Mouse (Mus musculus) stomach, embryonic 14.5 days (tissue): ENCODE results near the gene Slc44a1. TPM values are rescaled to one million over a fixed set of nuclear protein-coding genes. Genes with fewer than 3 reads are reported as not detected.

ENCODE experiments used
- ATAC-seq: fragments of 200-750 bp; cut with Nextera tagmentation; 2 replicates; pipeline ENCODE4 v1.8.0; 2017; ENCODE audit warnings: low read depth, moderate TSS enrichment; ENCODE audit not compliant: insufficient number of reproducible peaks, insufficient read depth, low FRiP score
- H3K27ac ChIP-seq: fragments of 300-500 bp; sonication (generic); 2 replicates; pipeline ENCODE4 v1.5.1; 2014; ENCODE audit warnings: mild to moderate bottlenecking, low read length, moderate library complexity, mixed read lengths
- H3K27me3 ChIP-seq: fragments of 300-500 bp; sonication (generic); 2 replicates; pipeline ENCODE4 v1.6.1; 2014; ENCODE audit warnings: low read length, control low read depth, mixed read lengths; ENCODE audit not compliant: control insufficient read depth, insufficient read depth
- H3K36me3 ChIP-seq: fragments of 300-500 bp; sonication (generic); 2 replicates; pipeline ENCODE4 v1.6.1; 2014; ENCODE audit warnings: mild to moderate bottlenecking, control low read depth, low read length, moderate library complexity, mixed read lengths; ENCODE audit not compliant: control insufficient read depth, insufficient read depth
- H3K4me1 ChIP-seq: fragments of 300-500 bp; sonication (generic); 2 replicates; pipeline ENCODE4 v1.6.1; 2014; ENCODE audit warnings: low read length, control low read depth, mixed read lengths; ENCODE audit not compliant: control insufficient read depth, insufficient read depth
- H3K4me2 ChIP-seq: fragments of 300-500 bp; sonication (generic); replicated peaks from 2 replicates; pipeline ENCODE4 v1.6.1; 2014; ENCODE audit warnings: low read depth, low read length, control low read depth
- H3K4me3 ChIP-seq: fragments of 300-500 bp; sonication (generic); 2 replicates; pipeline ENCODE4 v1.5.1; 2014; ENCODE audit warnings: low read depth, low read length, control low read depth
- H3K9ac ChIP-seq: fragments of 300-500 bp; sonication (generic); replicated peaks from 2 replicates; pipeline ENCODE4 v1.6.1; 2014; ENCODE audit warnings: low read depth, mild to moderate bottlenecking, control low read depth, low read length, moderate library complexity, mixed read lengths
- H3K9me3 ChIP-seq: fragments of 300-500 bp; sonication (generic); 2 replicates; pipeline ENCODE4 v1.6.1; 2016; ENCODE audit warnings: low read depth, low read length, control low read depth; ENCODE audit not compliant: control insufficient read depth
- WGBS: fragments of 180-500 bp; shearing (Covaris S2); extraction: QIAGEN DNeasy Blood & Tissue Kit; methylation state at CpG from one replicate; pipeline ENCODE4 v1.1.7; 2014; 5-methylcytosine and 5-hydroxymethylcytosine counted together
- polyA plus RNA-seq: library from polyadenylated mRNA; unstranded; fragments of >200 nt; fragmentation: Nextera tagmentation; extraction: Ambion mirVana; gene quantifications from 2 replicates; pipeline ENCODE4 v1.2.1, GENCODE M21; 2014

The Slc44a1 gene
- polyA plus RNA-seq, 1 experiment from 2014 or later = 39.4 TPM

DNA sequence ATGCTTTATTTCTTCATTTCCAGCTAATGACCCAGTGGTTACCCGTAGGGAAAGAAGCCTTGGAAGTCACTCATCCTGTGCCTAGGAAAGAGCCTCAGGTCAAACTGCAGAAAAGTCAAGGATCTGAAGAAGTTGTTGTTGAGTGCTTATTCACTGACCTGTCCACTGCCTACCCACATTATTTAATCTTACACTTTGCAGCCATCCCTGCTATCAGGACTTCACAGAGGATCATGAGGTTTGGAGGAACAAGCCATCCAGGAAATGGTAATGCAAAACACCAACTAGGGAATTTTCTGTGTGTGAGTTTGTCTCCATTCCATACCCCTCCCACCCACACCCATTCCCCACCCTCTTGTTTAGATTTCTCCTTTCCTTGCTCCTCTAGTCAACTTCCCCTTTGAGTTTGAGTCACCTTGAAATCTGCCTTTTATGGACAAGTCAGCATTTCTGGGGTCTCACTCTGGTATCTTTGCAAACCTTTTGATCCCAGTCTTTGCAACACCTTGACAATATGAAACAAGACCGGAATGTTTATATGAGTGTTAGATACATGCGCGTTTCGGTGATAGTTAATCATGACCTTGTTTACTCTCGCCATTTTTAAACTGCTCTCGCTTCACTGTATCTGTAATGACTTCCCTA is 1.3 kb upstream of the Slc44a1 start:
- 0 out of 2 replicates have a peak overlapping the region, but pooled peaks have one; percentile 92 for H3K4me3 ChIP-seq
- no peak overlapping the region for H3K27ac ChIP-seq
- 56% methylated on average over 7 of the region's 7 CpGs for WGBS

DNA sequence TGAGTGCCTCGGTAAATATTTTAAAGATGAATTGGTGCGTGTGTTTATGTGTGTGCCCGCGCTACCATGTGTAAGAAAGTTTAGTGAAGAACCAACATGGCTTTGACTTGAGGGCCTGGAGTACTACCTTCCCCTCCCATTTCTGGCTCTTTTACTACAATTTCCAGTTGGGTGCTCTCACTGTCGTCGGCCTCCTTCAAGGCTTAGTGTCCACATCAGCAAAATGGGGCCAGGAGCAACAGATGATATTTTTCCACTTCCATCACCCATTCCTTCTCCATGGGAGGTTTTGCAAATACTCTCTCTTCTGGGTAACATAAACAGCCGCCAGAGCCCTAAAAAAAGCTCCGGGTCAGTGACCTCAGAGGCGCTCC is 590 bp upstream of the Slc44a1 start:
- WGBS = 10% methylated on average over 9 of the region's 9 CpGs
- no peaks in the 10 kb centered on the region for H3K9me3 ChIP-seq
- peak overlapping the region; percentile 92 for H3K4me3 ChIP-seq
- no peak for ATAC-seq
- no peaks in the 10 kb centered on the region for H3K27me3 ChIP-seq
- H3K36me3 ChIP-seq = no peaks in the 10 kb centered on the region
- peak overlapping the region; percentile 83 for H3K9ac ChIP-seq
- peak overlapping the region; percentile 86 for H3K27ac ChIP-seq
- peaks cover 22% of the 10 kb centered on the region for H3K4me1 ChIP-seq
- H3K4me2 ChIP-seq = peak overlapping the region; percentile 97

More for the DNA sequence above, 1.3 kb upstream of the Slc44a1 start:
- H3K36me3 ChIP-seq = no peaks in the 10 kb centered on the region
- no peak for ATAC-seq
- H3K4me2 ChIP-seq = peak overlapping the region; percentile 97; the same call in 1 of the 2 replicates
- no peak overlapping the region for H3K9ac ChIP-seq
- no peaks in the 10 kb centered on the region for H3K9me3 ChIP-seq
- no peaks in the 10 kb centered on the region for H3K27me3 ChIP-seq
- H3K4me1 ChIP-seq = peaks cover 22% of the 10 kb centered on the region

DNA sequence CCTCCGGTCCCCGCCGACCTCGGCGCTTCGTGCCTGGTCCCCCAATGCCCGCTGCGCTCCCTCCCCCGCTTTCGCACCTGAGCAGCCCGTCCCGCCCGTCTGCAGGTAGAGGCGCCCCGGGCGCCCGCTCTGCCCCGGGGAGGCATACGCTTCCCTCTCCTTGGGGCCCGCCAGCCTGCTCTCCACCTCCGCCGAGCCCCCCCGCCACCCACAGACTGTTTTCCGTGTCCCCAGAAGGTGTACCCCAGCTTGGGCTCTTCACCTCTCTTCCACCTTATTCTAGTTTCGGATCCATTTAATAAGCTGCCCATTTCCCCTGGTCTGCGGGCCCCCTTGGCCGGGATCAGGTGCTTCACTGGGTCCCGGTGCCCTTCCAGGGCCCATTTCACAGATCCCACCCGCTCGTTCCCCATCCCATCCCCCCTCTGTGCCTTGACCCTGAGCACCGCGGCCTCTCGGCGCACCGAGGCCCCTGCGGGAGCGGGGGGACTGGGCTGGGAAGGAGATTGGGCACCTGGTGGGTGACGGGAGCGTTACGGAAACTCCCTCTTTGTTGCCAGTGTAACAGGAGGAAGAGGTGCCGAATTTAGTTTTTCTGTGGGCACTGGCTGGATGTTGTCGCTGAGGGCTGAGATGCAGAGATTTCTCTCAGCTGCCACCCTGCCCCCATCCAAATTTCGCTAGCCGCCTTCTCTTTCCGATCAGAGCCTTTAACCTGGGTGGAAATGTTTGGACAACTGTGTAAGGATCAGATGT is 781 bp downstream of the Slc44a1 start:
- Histone ChIP-seq H3K4me3 (peak overlapping the region; percentile 92), H3K4me1 (peaks cover 22% of the 10 kb centered on the region), H3K27me3 (no peaks in the 10 kb centered on the region), H3K27ac (peak overlapping the region; percentile 86), H3K4me2 (peak overlapping the region; percentile 97), H3K9ac (peak overlapping the region; percentile 83), H3K36me3 (no peaks in the 10 kb centered on the region), H3K9me3 (no peaks in the 10 kb centered on the region)
- 0 out of 2 replicates have a peak, but pooled peaks have one; percentile 19 for ATAC-seq
- under 1% methylated on average over 45 of the region's 45 CpGs for WGBS

DNA sequence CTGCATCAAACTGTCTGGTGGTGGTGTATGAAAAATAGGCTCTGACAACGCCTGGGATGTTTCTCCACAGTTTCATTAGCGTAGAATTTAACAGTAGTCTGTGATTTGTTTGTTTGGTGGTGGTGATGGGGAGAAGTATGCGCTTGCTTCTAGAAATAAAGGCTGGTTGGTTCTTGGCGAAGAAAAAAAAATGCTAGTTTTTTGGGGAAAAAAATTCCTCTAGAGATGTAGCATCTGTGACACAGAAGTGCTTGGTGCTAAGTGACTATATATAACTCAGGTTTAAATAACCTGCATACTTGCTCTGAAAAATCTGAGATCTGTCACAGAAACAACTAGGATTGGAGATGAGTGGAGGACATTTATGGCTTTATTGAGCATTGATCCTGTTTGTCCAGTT is 1.5 kb downstream of the Slc44a1 start:
- no peak overlapping the region for H3K27ac ChIP-seq
- peak overlapping the region; percentile 97 for H3K4me2 ChIP-seq
- no peaks in the 10 kb centered on the region for H3K27me3 ChIP-seq
- 29% methylated on average over 4 of the region's 4 CpGs for WGBS
- H3K4me1 ChIP-seq = peaks cover 22% of the 10 kb centered on the region
- H3K9ac ChIP-seq = no peak overlapping the region
- no peak for ATAC-seq
- peak overlapping the region; percentile 92 for H3K4me3 ChIP-seq
- H3K36me3 ChIP-seq = no peaks in the 10 kb centered on the region
- H3K9me3 ChIP-seq = no peaks in the 10 kb centered on the region

DNA sequence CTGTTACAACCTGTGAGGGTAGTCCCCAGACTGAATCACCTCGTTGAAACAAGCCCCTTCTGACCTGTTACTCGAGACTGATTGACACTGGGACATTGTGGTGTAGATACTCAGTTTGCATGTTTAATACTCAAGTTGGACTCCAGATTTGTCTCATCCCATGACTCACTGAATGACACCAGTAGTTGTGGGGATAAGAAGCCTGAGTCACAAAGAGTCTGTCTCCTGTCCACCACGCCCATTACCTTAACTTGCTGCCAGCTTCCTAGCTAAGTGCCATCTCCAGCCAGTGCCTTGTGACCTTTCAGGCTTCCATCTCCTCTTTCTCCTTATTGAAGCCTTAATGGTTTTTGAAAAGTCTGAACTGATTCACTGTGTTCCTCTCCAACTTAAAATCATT is 6.0 kb downstream of the Slc44a1 start:
- no peaks in the 10 kb centered on the region for H3K9me3 ChIP-seq
- 76% methylated on average over 3 of the region's 3 CpGs for WGBS
- H3K27ac ChIP-seq = no peak overlapping the region
- no peak overlapping the region for H3K4me3 ChIP-seq
- peaks cover 10% of the 10 kb centered on the region; the same call in 1 of the 2 replicates for H3K4me1 ChIP-seq
- no peak for ATAC-seq
- H3K9ac ChIP-seq = no peak overlapping the region
- no peaks in the 10 kb centered on the region for H3K36me3 ChIP-seq
- no peak overlapping the region for H3K4me2 ChIP-seq
- H3K27me3 ChIP-seq = no peaks in the 10 kb centered on the region

DNA sequence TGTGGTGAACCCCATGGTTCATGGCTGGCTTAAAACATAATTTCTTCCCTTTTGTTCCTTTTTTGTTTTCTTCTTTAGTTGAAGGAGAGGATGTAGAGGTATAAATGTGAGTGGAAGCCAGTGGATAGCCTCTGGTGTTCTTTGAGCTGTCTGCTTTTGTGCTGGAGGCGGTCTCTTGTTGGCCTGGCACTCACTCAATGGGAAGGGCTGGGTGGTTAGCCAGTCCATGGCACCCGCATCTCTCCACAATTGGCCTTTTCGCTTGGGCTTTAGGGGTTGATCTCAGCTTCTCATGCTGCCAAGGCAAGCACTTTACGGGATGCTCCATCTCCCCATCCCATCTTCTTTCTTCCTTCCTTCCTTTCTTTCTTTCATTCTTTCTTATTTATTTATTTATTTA is 7.6 kb downstream of the Slc44a1 start:
- Histone ChIP-seq H3K36me3 (no peaks in the 10 kb centered on the region), H3K4me2 (no peak overlapping the region), H3K4me1 (peaks cover 2% of the 10 kb centered on the region; the same call in 1 of the 2 replicates), H3K9ac (no peak overlapping the region), H3K4me3 (no peak overlapping the region), H3K9me3 (no peaks in the 10 kb centered on the region), H3K27ac (no peak overlapping the region), H3K27me3 (no peaks in the 10 kb centered on the region)
- WGBS = 98% methylated on average over 4 of the region's 4 CpGs
- ATAC-seq = no peak

DNA sequence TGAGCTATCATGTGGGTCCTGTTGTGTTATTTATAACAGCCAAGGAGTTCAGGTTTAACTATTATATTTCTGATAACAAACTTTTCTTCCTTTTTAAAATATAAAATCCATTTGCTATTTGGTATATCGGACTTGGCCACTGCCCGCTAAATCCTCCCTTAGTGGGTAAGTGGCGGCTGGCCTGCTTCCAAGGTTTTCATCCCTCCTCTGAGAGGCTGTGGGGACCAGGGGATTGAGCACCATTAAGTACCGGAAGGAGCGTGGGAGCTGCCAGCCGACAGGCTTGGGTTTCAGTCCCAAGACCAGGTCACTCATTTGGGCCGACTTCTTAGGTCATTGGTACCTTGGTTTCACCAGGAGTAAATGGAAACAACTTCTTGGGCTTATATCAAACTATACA is 10.5 kb downstream of the Slc44a1 start:
- Histone ChIP-seq H3K36me3 (no peaks in the 10 kb centered on the region), H3K27ac (no peak overlapping the region), H3K4me3 (no peak overlapping the region), H3K4me1 (peaks cover 11% of the 10 kb centered on the region), H3K9ac (no peak overlapping the region), H3K9me3 (no peaks in the 10 kb centered on the region), H3K4me2 (no peak overlapping the region), H3K27me3 (no peaks in the 10 kb centered on the region)
- no peak for ATAC-seq
- WGBS = 62% methylated on average over 7 of the region's 7 CpGs

DNA sequence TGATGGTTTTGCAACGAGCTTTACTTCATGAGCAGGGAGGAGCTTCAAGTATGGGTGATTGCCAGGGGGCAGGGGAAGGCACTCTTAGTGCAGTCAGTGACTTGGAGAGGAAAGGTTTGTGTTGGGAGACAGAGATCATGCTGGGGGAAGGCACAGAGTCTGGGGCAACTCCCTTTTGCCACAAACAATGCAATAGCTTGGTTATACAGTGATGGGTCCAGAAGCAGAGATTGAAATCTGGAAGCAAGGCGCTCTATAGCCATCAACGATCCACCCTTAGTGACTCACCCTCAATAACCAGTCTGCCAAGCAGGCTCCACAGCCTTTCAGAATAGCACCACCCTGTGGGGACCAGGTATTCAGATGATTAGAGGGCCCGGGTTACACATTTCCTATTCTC is 11.7 kb downstream of the Slc44a1 start:
- Histone ChIP-seq H3K36me3 (no peaks in the 10 kb centered on the region), H3K4me2 (no peak overlapping the region), H3K4me1 (peaks cover 11% of the 10 kb centered on the region), H3K9me3 (no peaks in the 10 kb centered on the region), H3K4me3 (no peak overlapping the region), H3K9ac (no peak overlapping the region), H3K27ac (no peak overlapping the region), H3K27me3 (no peaks in the 10 kb centered on the region)
- ATAC-seq = 0 out of 2 replicates have a peak, but pooled peaks have one; percentile 34
- 50% methylated on average over 4 of the region's 4 CpGs for WGBS
